Mouse (Mus musculus): Measurements from ENCODE around the gene Olfr56.

Gene Olfr56

DNA sequence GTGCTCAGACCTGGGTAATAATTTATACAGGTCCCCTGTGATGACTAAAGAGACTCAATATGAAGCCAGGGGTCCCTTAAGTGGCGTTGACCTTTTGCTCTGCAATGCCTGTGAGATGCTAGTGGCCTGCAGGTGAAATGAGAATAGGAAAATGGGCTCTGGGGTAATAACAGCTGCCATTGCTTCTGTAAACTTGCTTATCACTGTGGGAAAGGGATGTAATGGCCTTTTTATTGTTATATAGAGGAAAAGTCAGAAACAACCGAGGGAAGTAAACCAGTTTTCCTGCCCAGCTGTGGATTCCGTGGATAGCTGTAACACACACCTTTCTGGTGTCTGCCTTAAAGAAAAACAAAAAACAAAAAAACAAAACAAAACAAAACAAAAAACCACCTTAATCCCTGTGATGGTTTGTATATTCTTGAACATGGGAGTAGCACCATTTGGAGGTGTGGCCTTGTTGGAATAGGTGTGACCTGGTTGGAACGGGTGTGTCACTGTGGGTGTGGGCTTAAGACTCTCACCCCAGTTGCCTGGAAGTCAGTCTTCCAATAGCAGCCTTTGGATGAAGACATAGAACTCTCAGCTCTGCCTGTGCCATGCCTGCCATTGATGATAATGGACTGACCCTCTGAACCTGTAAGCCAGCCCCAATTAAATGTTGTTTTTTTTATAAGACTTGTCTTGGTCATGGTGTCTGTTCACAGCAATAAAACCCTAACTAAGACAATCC, 197.5 kb downstream of the Olfr56 start:
- DNase-seq, result peak; percentile 80

DNA sequence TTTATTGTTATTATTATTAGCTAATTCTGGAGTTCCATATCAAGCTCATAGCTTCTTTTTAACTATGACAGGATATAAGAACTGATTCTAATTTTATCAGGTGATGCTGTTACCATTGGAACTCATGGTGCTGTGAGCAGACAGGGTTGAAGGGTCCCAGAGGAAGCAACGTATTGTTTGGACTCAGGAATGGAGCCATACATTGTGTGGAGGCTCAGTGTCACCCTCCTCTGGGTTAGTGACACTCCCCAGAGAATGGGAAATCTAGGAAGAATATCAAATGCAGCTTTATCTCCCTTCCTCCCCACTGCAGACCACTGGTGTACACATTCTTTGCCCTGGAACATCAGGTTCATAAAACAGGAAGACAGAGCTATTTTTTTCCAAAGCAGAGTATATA, 204.5 kb downstream of the Olfr56 start:
- DNase-seq, result peak; percentile 88

Measured in heart, adult 11 months (tissue).